Mouse (Mus musculus) ES-Bruce4 (cell line): ENCODE results near the gene 1700113H08Rik. TPM values are rescaled to one million over a fixed set of nuclear protein-coding genes. Genes with fewer than 3 reads are reported as not detected.

ENCODE experiments used
- H3K27ac ChIP-seq: 2 replicates; pipeline ENCODE4 v1.5.1; 2012; ENCODE audit warnings: low read length, inconsistent platforms; ENCODE audit not compliant: insufficient read depth
- H3K27me3 ChIP-seq: 2 replicates; pipeline ENCODE4 v1.6.1; 2012; ENCODE audit warnings: mild to moderate bottlenecking, low read length, inconsistent platforms; ENCODE audit not compliant: control insufficient read depth, poor library complexity, insufficient read depth, severe bottlenecking
- H3K36me3 ChIP-seq: 2 replicates; pipeline ENCODE4 v1.6.1; 2012; ENCODE audit warnings: inconsistent platforms, mild to moderate bottlenecking, low read length, moderate library complexity; ENCODE audit not compliant: control insufficient read depth, poor library complexity, insufficient read depth, severe bottlenecking
- H3K4me1 ChIP-seq: one replicate; pipeline ENCODE4 v1.8.1; 2011; ENCODE audit warnings: low read length; ENCODE audit not compliant: control insufficient read depth, insufficient read depth
- H3K4me3 ChIP-seq: 2 replicates; pipeline ENCODE4 v1.5.1; 2011; ENCODE audit warnings: low read depth, mild to moderate bottlenecking, low read length
- H3K9ac ChIP-seq: 2 replicates; pipeline ENCODE4 v1.6.1; 2012; ENCODE audit warnings: low read depth, mild to moderate bottlenecking, inconsistent platforms; ENCODE audit not compliant: poor library complexity, severe bottlenecking
- H3K9me3 ChIP-seq: replicated peaks from 2 replicates; pipeline ENCODE4 v1.6.1; 2012; ENCODE audit warnings: mild to moderate bottlenecking, low read length, inconsistent platforms; ENCODE audit not compliant: control insufficient read depth, poor library complexity, insufficient read depth, severe bottlenecking
- CTCF ChIP-seq: IDR thresholded peaks from one replicate; pipeline ENCODE4 v1.8.1; 2011; ENCODE audit warnings: low read depth, low read length
- EP300 ChIP-seq: IDR thresholded peaks from 2 replicates; pipeline ENCODE4 v1.6.1; 2011; ENCODE audit warnings: low read depth, low read length; ENCODE audit not compliant: insufficient read depth
- POLR2A ChIP-seq: IDR thresholded peaks from one replicate; pipeline ENCODE4 v1.8.1; 2011; ENCODE audit warnings: low read length; ENCODE audit not compliant: insufficient read depth
- polyA plus RNA-seq: library from polyadenylated mRNA; stranded (reverse); fragments of >200 nt; gene quantifications from 2 replicates; pipeline ENCODE4 v1.2.4, GENCODE M21; 2011; ENCODE audit warnings: low read depth; ENCODE audit not compliant: missing spikeins, insufficient read depth, insufficient read length

The 1700113H08Rik gene
- polyA plus RNA-seq, 1 experiment = not detected

GRCm38 (mm10) chr10:87125094-87125493 is 67.2 kb downstream of the 1700113H08Rik start:
- H3K9me3 ChIP-seq = no peaks in the 10 kb centered on the region
- no peak overlapping the region for H3K9ac ChIP-seq
- H3K27ac ChIP-seq = no peak overlapping the region
- H3K4me1 ChIP-seq = no peaks in the 10 kb centered on the region
- TF ChIP-seq EP300 = no peak
- no peak for TF ChIP-seq POLR2A
- TF ChIP-seq CTCF = no peak
- H3K36me3 ChIP-seq = no peaks in the 10 kb centered on the region
- H3K27me3 ChIP-seq = no peaks in the 10 kb centered on the region; the same call in 1 of the 2 replicates
- no peak overlapping the region for H3K4me3 ChIP-seq

GRCm38 (mm10) chr10:87126186-87126824 is 68.5 kb downstream of the 1700113H08Rik start:
- TF ChIP-seq POLR2A (no peak), CTCF (no peak), EP300 (no peak)
- Histone ChIP-seq H3K4me3 (no peak overlapping the region), H3K27me3 (no peaks in the 10 kb centered on the region), H3K36me3 (no peaks in the 10 kb centered on the region), H3K9me3 (no peaks in the 10 kb centered on the region), H3K4me1 (no peaks in the 10 kb centered on the region), H3K9ac (no peak overlapping the region), H3K27ac (no peak overlapping the region)

DNA sequence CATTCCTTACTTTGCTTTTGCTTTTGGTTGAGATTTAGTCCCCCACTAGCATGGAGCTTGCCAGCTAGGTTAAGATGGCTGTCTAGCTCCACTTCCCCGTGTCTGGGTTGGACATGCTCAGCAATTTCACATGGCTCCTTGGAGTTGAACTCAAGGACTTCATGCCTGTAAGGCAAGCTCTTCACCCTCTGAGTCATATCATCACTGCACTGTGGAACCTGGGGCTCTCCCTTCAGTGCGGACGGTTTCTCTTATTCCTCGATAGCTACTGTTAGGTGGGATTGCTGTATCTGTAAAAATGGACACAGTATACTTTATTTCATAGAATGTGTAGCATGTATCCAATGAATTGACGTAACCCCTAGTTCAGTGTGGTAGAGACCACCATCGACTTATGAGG is 93.2 kb downstream of the 1700113H08Rik start:
- Histone ChIP-seq H3K9ac (no peak overlapping the region), H3K36me3 (no peaks in the 10 kb centered on the region), H3K27ac (no peak overlapping the region), H3K27me3 (no peaks in the 10 kb centered on the region), H3K4me3 (no peak overlapping the region), H3K4me1 (no peaks in the 10 kb centered on the region), H3K9me3 (peaks cover 9% of the 10 kb centered on the region)
- TF ChIP-seq CTCF = no peak
- TF ChIP-seq EP300 = no peak
- no peak for TF ChIP-seq POLR2A

GRCm38 (mm10) chr10:87153731-87154505 is 96.1 kb downstream of the 1700113H08Rik start:
- H3K36me3 ChIP-seq = no peaks in the 10 kb centered on the region
- no peak overlapping the region for H3K27ac ChIP-seq
- TF ChIP-seq POLR2A (no peak), CTCF (no peak), EP300 (no peak)
- no peaks in the 10 kb centered on the region for H3K4me1 ChIP-seq
- H3K4me3 ChIP-seq = no peak overlapping the region
- no peaks in the 10 kb centered on the region for H3K9me3 ChIP-seq
- H3K9ac ChIP-seq = no peak overlapping the region
- H3K27me3 ChIP-seq = no peaks in the 10 kb centered on the region

DNA sequence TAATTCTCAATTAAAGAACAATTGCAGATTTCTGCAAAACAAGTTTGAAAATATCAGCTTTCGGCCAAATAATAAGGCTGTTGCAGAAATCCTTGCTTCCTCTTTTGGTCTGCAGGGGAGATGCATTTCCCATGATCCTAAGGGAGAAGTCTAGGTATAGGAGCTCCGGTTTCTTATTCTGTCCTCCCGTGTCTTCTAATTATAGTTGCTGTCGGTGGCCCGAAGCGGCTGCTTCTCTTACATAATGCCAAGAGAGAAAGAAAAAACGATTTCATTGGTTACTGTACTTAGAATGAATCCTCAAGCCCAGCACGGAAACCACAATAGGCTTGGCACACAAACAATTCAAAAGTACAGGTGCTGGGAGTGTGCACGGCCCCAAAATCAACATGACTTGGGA is 101.9 kb downstream of the 1700113H08Rik start:
- Histone ChIP-seq H3K36me3 (no peaks in the 10 kb centered on the region), H3K27ac (no peak overlapping the region)

DNA sequence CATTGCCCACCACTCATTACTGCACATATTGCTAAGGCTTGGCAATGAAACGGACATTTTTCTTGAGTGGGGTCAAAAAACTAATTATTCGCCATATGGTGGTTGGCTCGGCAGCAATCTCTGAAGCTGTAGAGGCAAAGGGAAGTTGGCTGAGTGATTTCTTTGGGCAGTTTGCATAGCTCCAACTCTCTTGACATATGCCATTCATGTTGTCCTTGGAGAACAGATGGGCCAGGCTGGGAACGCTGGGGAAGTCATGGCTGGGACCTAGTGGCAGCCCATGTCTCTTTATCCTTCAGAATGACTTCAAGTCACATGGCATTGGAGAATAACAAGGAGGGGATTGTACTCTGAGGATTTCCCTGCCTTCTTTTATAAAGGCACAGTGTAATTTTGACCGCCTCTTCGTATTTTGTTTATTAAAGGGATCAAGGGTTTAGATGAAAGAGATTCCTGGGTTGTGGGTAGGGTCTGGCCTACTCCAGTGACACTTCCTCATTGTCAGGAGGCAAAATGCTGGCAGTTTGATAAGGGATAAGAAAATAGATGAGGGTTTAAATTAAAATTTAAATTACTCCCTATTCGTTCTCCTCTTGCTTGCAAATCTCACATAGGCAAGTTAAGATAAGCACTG is 138.4 kb downstream of the 1700113H08Rik start:
- Histone ChIP-seq H3K9ac (no peak overlapping the region), H3K27me3 (no peaks in the 10 kb centered on the region), H3K36me3 (no peaks in the 10 kb centered on the region), H3K27ac (no peak overlapping the region), H3K4me3 (no peak overlapping the region), H3K9me3 (no peaks in the 10 kb centered on the region), H3K4me1 (no peaks in the 10 kb centered on the region)
- TF ChIP-seq EP300 (no peak), CTCF (no peak), POLR2A (no peak)

More for the DNA sequence above, 101.9 kb downstream of the 1700113H08Rik start:
- no peaks in the 10 kb centered on the region for H3K4me1 ChIP-seq
- TF ChIP-seq POLR2A = no peak
- no peak for TF ChIP-seq CTCF
- no peak for TF ChIP-seq EP300
- no peak overlapping the region for H3K4me3 ChIP-seq
- no peak overlapping the region for H3K9ac ChIP-seq
- no peaks in the 10 kb centered on the region for H3K27me3 ChIP-seq
- no peaks in the 10 kb centered on the region for H3K9me3 ChIP-seq
